Comparison of ENCODE assay signal across 32 mouse cellular contexts in the genomic region with DNA sequence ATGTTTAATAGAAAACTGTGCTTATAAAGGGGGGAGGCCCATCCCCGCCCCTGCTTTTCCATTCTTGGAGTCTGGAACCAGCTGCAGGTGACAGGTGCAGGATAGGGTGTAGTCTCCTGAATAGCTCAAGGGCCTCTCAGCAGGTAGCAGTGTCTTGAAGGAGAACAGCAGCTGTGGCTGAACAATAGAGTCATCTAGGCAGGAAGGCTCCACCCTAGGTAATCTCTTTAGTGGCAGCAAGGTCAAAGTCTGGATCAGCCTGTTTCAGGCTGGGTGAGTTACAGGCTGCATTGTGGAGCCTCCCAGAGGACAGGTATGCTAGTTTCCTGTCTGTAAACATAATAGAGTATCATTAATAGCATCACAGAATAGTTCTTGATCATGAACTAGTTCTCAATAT. TPM values are rescaled to one million over a fixed set of nuclear protein-coding genes. Genes with fewer than 3 reads are reported as not detected.
"Had no signal": no experiment of that assay in that cellular context is flagged by ENCODE, and none has a peak within 500 bp of the region (broad histone marks: within the 10 kb centered on the region; RNA-seq: fewer than 3 reads in every experiment).

No protein-coding gene starts in this region.

- H3K4me2 ChIP-seq: heart, embryonic 12.5 days; hindbrain, embryonic 12.5 days; hindbrain, embryonic 14.5 days; kidney, embryonic 15.5 days; limb, embryonic 12.5 days; liver, embryonic 11.5 days; liver, embryonic 13.5 days; liver, embryonic 15.5 days had no signal

- H3K9me3 ChIP-seq: heart, embryonic 10.5 days; heart, embryonic 12.5 days; hindbrain, embryonic 10.5 days; hindbrain, embryonic 12.5 days; kidney, embryonic 15.5 days; limb, embryonic 10.5 days; limb, embryonic 12.5 days; liver, embryonic 13.5 days; liver, embryonic 15.5 days had no signal

- H3K36me3 ChIP-seq: heart, embryonic 10.5 days; heart, embryonic 12.5 days; hindbrain, embryonic 10.5 days; hindbrain, embryonic 12.5 days; kidney, embryonic 15.5 days; limb, embryonic 10.5 days; limb, embryonic 12.5 days; liver, embryonic 13.5 days; liver, embryonic 15.5 days had no signal

- H3K27me3 ChIP-seq: heart, embryonic 12.5 days; hindbrain, embryonic 12.5 days; kidney, embryonic 15.5 days; limb, embryonic 12.5 days; liver, embryonic 13.5 days; liver, embryonic 15.5 days had no signal

- ATAC-seq: hindbrain, embryonic 16.5 days; inflammation-experienced regulatory T-cells, adult 6 months; liver, postnatal 0 days had no signal

- DNase-seq: gastrocnemius, postnatal 14 days; heart, adult 18-20 months; heart, postnatal 10 days; heart, postnatal 4 days; kidney, adult 11 months; kidney, adult 2 months; kidney, adult 9 months; kidney, postnatal 14 days; kidney, postnatal 4 days; layer of hippocampus, adult 9-11 months; layer of hippocampus, postnatal 36 days; liver; liver, embryonic 13.5 days; liver, postnatal 0 days had no signal

- H3K9ac ChIP-seq: heart, embryonic 12.5 days; hindbrain, embryonic 12.5 days; hindbrain, embryonic 14.5 days; kidney, embryonic 15.5 days; limb, embryonic 12.5 days; liver, embryonic 13.5 days; liver, embryonic 15.5 days; liver, postnatal 0 days had no signal

- H3K27ac ChIP-seq: heart, embryonic 10.5 days; hindbrain, embryonic 10.5 days; hindbrain, embryonic 12.5 days; hindbrain, embryonic 14.5 days; kidney, embryonic 15.5 days; kidney, postnatal 0 days; left cerebral cortex, adult 2 months; limb, embryonic 10.5 days; limb, embryonic 12.5 days; liver, embryonic 13.5 days; liver, embryonic 15.5 days had no signal

- H3K4me1 ChIP-seq: heart, embryonic 10.5 days; heart, embryonic 12.5 days; hindbrain, embryonic 12.5 days; kidney, embryonic 15.5 days; limb, embryonic 10.5 days; limb, embryonic 12.5 days; liver, embryonic 13.5 days; liver, embryonic 15.5 days had no signal

- H3K4me3 ChIP-seq: heart, embryonic 10.5 days; heart, embryonic 12.5 days; hindbrain, embryonic 10.5 days; hindbrain, embryonic 12.5 days; kidney, embryonic 15.5 days; left cerebral cortex, adult 2 months; limb, embryonic 10.5 days; limb, embryonic 12.5 days; liver, embryonic 13.5 days; liver, embryonic 15.5 days had no signal

RNA-seq across cellular contexts. Expression of gene Adgrb3, which starts 58.5 kb away (rescaled TPM):
- total RNA-seq: gastrocnemius, adult 8-10 months; granulocyte monocyte progenitor cell, adult 5-6 weeks; heart, adult 18-20 months; heart, adult 8-10 months; heart, postnatal 25 days had no signal
- polyA plus RNA-seq: liver, postnatal 0 days had no signal
